Mouse (Mus musculus) megakaryocyte, embryonic 14.5 days (primary cell): ENCODE data around the gene Etl4. TPM values are rescaled to one million over a fixed set of nuclear protein-coding genes. Genes with fewer than 3 reads are reported as not detected.

ENCODE experiments used
- H3K27me3 ChIP-seq: replicated peaks from 2 replicates; pipeline ENCODE3; 2012; ENCODE audit warnings: inconsistent platforms
- H3K36me3 ChIP-seq: replicated peaks from 2 replicates; pipeline ENCODE3; 2012; ENCODE audit warnings: low read length, inconsistent platforms, mixed read lengths
- H3K4me1 ChIP-seq: 2 replicates; pipeline ENCODE4 v1.6.1; 2012; ENCODE audit warnings: inconsistent platforms
- H3K4me3 ChIP-seq: replicated peaks from 2 replicates; pipeline ENCODE3; 2012; ENCODE audit warnings: moderate library complexity, mild to moderate bottlenecking, inconsistent platforms
- H3K9me3 ChIP-seq: 2 replicates; pipeline ENCODE4 v1.6.1; 2012; ENCODE audit warnings: inconsistent platforms
- FLI1 ChIP-seq: IDR thresholded peaks from 2 replicates; pipeline ENCODE4 v1.6.1; 2012; ENCODE audit warnings: low read length, inconsistent platforms, mixed read lengths
- GATA1 ChIP-seq: IDR thresholded peaks from 3 replicates; pipeline ENCODE4 v1.6.1; 2012; ENCODE audit warnings: mixed read lengths, low read length, inconsistent platforms, borderline replicate concordance
- polyA plus RNA-seq: library from polyadenylated mRNA; stranded (reverse); fragments of >175 nt; gene quantifications from 2 replicates; pipeline ENCODE4 v1.2.3, GENCODE M21; 2012; ENCODE audit warnings: low replicate concordance; ENCODE audit not compliant: insufficient read depth

The Etl4 gene
- polyA plus RNA-seq, 1 experiment, result 0.12 TPM

DNA sequence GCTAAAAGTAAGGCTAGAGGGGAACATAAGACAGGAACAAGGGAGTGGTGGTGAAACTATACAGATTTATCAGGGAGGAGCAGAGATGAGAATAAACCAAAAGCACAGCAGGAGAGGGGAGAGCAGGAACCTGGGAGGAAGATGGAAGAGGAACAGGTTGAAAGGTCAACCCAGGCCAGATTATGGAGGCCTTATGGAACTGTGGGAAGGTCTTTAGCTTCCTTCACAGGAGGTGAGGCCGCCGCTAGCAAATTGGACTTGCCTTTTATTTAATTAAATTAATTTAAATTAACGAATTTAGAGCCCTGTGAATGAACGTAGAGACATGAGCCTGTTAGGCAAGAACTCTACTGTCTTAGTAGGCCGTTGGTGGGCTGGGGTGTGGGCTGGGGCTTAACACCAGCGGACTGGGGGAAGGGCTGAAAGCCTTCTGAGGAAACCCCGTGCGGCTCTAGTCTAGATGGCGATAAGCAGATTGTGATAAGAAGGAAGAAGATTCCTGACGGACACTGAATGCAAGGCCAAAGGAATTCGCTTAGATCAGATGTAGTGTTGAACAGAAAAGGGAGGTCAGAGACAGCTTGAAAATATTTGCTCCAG lies 612.2 kb downstream of the Etl4 start:
- no peak overlapping the region for H3K4me3 ChIP-seq
- peaks cover 21% of the 10 kb centered on the region for H3K27me3 ChIP-seq
- peaks cover 3% of the 10 kb centered on the region; the same call in 1 of the 2 replicates for H3K4me1 ChIP-seq
- H3K9me3 ChIP-seq, result no peaks in the 10 kb centered on the region; the same call in 1 of the 2 replicates
- TF ChIP-seq GATA1, result no peak
- no peak for TF ChIP-seq FLI1
- H3K36me3 ChIP-seq, result no peaks in the 10 kb centered on the region

DNA sequence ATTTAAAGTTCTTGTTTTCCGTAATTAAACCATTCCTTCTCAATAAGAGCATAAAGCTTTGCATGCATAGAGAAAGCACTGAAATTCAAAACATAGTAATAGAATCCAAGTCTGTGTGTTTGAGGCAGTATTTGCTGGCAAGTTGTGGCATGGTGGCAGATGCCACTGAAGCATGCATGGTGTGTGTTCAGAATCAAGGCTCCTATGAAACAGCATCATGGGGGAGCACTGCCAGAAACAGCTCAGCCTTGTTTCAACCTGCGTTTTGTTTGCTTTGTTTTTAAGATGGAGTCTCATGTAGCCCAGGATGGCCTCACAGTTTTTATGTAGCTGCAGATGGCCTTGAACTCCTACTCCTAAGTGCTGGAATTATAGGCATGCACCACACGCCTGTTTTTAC lies 614.1 kb downstream of the Etl4 start:
- Histone ChIP-seq H3K36me3 (no peaks in the 10 kb centered on the region), H3K4me3 (no peak overlapping the region), H3K4me1 (peaks cover 3% of the 10 kb centered on the region; the same call in 1 of the 2 replicates), H3K27me3 (peaks cover 18% of the 10 kb centered on the region), H3K9me3 (no peaks in the 10 kb centered on the region)
- no peak for TF ChIP-seq FLI1
- no peak for TF ChIP-seq GATA1

DNA sequence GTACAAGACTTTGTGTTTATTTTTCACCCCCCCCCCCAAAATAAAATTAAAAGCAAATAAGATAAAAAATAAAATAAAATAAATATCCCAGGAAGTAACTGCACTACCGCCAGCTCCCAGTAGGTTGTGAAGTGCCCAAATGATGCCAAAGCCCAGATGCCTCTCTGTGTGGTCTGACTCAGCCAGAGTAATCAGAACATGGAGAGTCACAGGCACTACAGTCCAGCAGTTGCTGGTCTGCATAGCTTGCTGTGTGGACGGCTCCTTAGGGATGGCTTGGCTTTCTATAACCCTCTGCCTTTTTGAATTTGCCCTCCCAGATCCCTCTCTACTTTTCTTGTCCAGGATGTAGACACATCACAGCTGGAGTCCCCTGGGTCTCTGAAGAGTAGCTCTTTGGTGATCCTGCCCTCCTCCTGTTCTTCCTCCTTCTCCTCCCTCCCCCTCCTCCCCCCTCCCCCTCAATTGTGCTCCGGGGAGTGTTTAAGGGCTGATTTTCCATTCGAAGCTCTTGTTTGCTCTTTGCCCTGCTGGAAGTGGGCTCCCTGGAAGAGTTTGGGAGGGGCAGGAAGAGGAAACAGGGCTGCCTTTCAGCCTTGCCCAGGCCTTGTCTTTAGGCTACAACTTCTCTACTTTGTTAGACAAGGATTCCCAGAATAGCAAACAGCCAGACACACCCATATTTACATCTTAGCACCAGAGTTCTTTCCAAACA lies 616.5 kb downstream of the Etl4 start:
- H3K36me3 ChIP-seq, result no peaks in the 10 kb centered on the region
- H3K4me1 ChIP-seq, result no peaks in the 10 kb centered on the region
- peaks cover 5% of the 10 kb centered on the region for H3K9me3 ChIP-seq
- H3K4me3 ChIP-seq, result no peak overlapping the region
- H3K27me3 ChIP-seq, result peaks cover 2% of the 10 kb centered on the region
- TF ChIP-seq FLI1, result no peak
- TF ChIP-seq GATA1, result no peak

DNA sequence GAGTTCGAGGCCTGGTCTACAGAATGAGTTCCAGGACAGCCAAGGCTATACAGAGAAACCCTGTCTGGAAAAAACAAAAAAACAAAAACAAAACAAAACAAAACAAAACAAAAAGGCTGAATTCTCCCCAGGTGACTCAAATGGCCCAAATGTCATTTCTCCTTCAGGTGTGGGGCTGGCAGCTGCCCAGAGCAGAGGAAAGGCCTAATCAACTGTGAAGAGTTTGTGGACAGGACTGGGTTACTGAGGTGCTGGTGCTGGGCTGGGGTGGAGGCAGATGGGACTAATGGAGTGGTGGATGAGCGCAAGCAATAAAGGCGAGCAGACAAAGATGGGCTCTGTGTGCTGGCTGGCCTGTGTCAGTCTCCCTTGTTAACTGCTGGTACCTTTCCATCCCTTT lies 617.3 kb downstream of the Etl4 start:
- no peak overlapping the region for H3K4me3 ChIP-seq
- H3K36me3 ChIP-seq, result no peaks in the 10 kb centered on the region
- no peaks in the 10 kb centered on the region for H3K4me1 ChIP-seq
- TF ChIP-seq GATA1, result no peak
- TF ChIP-seq FLI1, result no peak
- H3K9me3 ChIP-seq, result peaks cover 5% of the 10 kb centered on the region
- no peaks in the 10 kb centered on the region for H3K27me3 ChIP-seq

DNA sequence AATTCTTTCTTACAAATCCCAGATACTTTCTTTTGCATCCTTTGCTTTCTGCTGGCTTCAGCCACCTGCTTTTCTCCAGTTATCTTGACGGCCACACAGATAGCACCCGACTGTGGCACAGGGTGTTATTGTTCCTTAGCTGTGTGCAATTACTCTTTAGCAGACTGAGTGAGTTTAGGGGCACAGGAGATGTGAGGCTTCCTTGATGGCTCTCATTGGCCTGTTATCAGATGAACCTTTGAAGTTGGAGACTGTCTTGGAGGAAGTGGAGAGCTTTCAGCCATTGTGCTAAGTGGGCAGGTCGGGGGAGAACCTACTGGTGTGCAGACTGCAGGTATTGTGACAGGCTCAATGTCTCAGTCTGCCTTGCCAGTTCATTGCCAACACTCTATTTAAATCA lies 623.0 kb downstream of the Etl4 start:
- Histone ChIP-seq H3K27me3 (no peaks in the 10 kb centered on the region), H3K36me3 (no peaks in the 10 kb centered on the region), H3K4me1 (no peaks in the 10 kb centered on the region), H3K4me3 (no peak overlapping the region), H3K9me3 (peaks cover 18% of the 10 kb centered on the region)
- TF ChIP-seq FLI1 (no peak), GATA1 (no peak)

DNA sequence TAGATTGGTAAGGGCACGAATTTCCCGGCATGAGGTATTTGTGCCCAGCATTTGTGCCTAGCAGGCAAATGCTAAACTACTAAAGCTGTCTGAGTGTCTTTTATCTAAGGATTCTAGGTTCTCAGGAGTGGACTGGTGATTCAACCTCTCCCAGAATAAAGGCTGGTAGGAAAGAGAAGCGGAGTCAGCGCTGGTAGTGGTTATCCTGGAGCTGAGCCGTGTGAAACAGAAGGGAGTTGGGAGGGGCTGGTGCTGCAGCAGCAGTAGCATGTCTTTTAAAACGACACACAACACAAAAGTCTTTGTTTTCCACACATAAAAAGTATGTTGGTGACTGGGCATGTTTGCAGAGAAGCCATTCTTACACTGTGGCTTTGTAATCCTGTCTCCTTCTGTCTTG lies 628.2 kb downstream of the Etl4 start:
- no peak overlapping the region for H3K4me3 ChIP-seq
- no peak for TF ChIP-seq GATA1
- TF ChIP-seq FLI1, result no peak
- H3K27me3 ChIP-seq, result no peaks in the 10 kb centered on the region
- no peaks in the 10 kb centered on the region for H3K36me3 ChIP-seq
- H3K4me1 ChIP-seq, result no peaks in the 10 kb centered on the region
- H3K9me3 ChIP-seq, result peaks cover 36% of the 10 kb centered on the region

DNA sequence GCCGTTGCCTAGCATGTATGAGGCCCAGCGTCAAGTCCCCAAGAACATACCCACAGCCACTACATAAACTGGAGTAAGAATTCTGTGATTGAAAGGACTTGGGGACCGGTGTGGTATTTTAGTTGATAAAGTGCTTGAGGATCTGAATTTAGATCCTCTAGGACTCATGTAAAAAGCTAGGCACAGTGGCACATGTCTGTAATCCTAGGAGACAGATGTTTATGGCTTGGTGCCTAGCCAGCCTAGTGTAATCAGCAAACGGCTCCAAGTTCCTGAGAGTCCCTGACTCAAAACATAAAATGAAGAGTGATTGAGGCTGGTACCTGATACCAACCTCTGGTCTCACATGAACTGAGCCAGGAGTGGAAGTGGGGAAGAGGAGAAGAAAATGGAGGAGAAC lies 629.3 kb downstream of the Etl4 start:
- Histone ChIP-seq H3K36me3 (no peaks in the 10 kb centered on the region), H3K4me3 (no peak overlapping the region), H3K4me1 (no peaks in the 10 kb centered on the region), H3K27me3 (no peaks in the 10 kb centered on the region), H3K9me3 (peaks cover 35% of the 10 kb centered on the region)
- TF ChIP-seq FLI1 (no peak), GATA1 (no peak)

DNA sequence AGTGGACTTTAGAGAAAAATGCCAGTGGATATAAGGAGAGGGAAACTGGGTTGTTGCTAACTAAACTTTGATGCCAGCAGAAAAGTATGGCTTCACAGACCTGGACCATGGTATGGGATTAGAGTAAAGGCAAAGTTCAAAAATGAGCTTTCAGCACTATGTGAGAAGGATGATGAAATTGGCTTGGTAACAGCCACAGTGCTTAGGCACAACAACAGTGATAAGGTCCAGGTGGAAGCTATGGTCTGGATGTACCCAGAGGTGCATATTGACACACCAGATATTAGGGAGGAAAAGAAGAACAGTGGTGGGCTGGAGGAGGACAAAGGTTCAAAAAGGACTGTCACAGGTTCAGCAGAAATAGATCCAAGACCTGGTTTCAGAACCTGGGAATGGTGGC lies 631.7 kb downstream of the Etl4 start:
- no peaks in the 10 kb centered on the region for H3K4me1 ChIP-seq
- TF ChIP-seq FLI1 (no peak), GATA1 (no peak)
- no peak overlapping the region for H3K4me3 ChIP-seq
- H3K9me3 ChIP-seq, result peaks cover 31% of the 10 kb centered on the region
- no peaks in the 10 kb centered on the region for H3K27me3 ChIP-seq
- H3K36me3 ChIP-seq, result no peaks in the 10 kb centered on the region

DNA sequence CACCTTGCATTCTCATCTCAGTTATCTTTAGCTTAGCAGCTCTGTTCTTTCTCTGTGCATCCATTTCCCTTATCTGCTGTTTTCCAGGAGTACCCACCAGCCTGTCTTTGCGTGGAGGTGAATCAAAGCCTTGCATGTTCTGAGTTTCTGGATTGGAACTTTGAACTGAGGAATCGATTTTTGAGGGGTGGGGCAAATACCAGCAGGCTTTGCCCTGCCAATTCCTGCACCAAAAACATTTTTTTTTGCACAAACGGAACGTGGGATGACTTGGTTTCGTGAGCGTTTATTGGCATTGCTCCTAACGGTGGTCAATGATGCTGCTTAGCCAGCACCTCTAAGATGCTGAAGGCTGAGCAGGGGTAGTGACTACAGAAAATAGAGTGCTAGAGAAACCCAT lies 632.7 kb downstream of the Etl4 start:
- TF ChIP-seq FLI1 (no peak), GATA1 (no peak)
- Histone ChIP-seq H3K36me3 (no peaks in the 10 kb centered on the region), H3K4me3 (no peak overlapping the region), H3K4me1 (no peaks in the 10 kb centered on the region), H3K27me3 (peaks cover 2% of the 10 kb centered on the region), H3K9me3 (peaks cover 34% of the 10 kb centered on the region)

DNA sequence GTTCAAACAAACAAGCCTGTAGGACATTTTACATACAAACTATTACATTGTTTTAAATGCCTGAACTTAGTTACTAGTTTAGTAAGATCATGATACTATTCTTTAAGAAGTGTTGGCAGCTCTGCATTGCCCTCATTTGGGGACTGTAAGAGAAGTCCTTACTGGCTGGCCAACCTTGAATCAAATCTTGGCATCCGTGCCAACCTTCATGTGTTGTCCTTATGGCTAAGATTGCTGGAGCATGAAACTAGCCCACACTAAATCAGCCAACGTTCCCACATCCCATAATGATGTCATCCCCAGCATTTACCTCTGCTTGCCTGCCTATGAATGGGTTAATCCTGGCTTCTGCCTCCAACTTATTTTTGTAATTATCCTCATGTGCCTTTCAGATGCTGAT lies 636.0 kb downstream of the Etl4 start:
- Histone ChIP-seq H3K9me3 (peaks cover 24% of the 10 kb centered on the region), H3K36me3 (no peaks in the 10 kb centered on the region), H3K4me3 (no peak overlapping the region), H3K27me3 (peaks cover 2% of the 10 kb centered on the region), H3K4me1 (no peaks in the 10 kb centered on the region)
- TF ChIP-seq GATA1, result no peak
- no peak for TF ChIP-seq FLI1
